Mouse (Mus musculus) heart, postnatal 0 days (tissue): ENCODE data around the gene Dnajb3. TPM values are rescaled to one million over a fixed set of nuclear protein-coding genes. Genes with fewer than 3 reads are reported as not detected.

Experiments used
- ATAC-seq: fragments of 200-750 bp; cut with Nextera tagmentation; 2 replicates; pipeline ENCODE4 v1.8.0; 2017; ENCODE audit warnings: low read depth, moderate number of reproducible peaks, moderate library complexity; ENCODE audit not compliant: insufficient read depth
- DNase-seq: peaks from one replicate; pipeline ENCODE4 v3.0.0-alpha.2; 2016; ENCODE audit warnings: low spot score
- H3K27ac ChIP-seq: fragments of 300-500 bp; sonication (generic); 2 replicates; pipeline ENCODE4 v1.5.1; 2014; ENCODE audit warnings: low read depth, mild to moderate bottlenecking
- H3K27me3 ChIP-seq: fragments of 300-500 bp; sonication (generic); 2 replicates; pipeline ENCODE4 v1.6.1; 2014; ENCODE audit warnings: low read length, mixed read lengths; ENCODE audit not compliant: control insufficient read depth, insufficient read depth
- H3K36me3 ChIP-seq: fragments of 300-500 bp; sonication (generic); replicated peaks from 2 replicates; pipeline ENCODE4 v1.6.1; 2014; ENCODE audit warnings: low read length, mixed read lengths; ENCODE audit not compliant: control insufficient read depth, insufficient read depth
- H3K4me1 ChIP-seq: fragments of 300-500 bp; sonication (generic); 2 replicates; pipeline ENCODE4 v1.6.1; 2014; ENCODE audit warnings: antibody characterized with exemption; ENCODE audit not compliant: control insufficient read depth, insufficient read depth
- H3K4me2 ChIP-seq: fragments of 300-500 bp; sonication (generic); 2 replicates; pipeline ENCODE4 v1.6.1; 2014; ENCODE audit warnings: low read depth, mild to moderate bottlenecking, low read length, moderate library complexity
- H3K4me3 ChIP-seq: fragments of 300-500 bp; sonication (generic); 2 replicates; pipeline ENCODE4 v1.5.1; 2014; ENCODE audit warnings: low read depth, low read length
- H3K9ac ChIP-seq: fragments of 300-500 bp; sonication (generic); replicated peaks from 2 replicates; pipeline ENCODE4 v1.6.1; 2014; ENCODE audit warnings: low read depth, low read length, mixed read lengths
- H3K9me3 ChIP-seq: fragments of 300-500 bp; sonication (generic); replicated peaks from 2 replicates; pipeline ENCODE4 v1.6.1; 2016; ENCODE audit warnings: low read length; ENCODE audit not compliant: control insufficient read depth
- CTCF ChIP-seq: IDR thresholded peaks from 2 replicates; pipeline ENCODE4 v1.5.1; 2016; ENCODE audit warnings: antibody characterized with exemption, control low read depth, low read depth
- EP300 ChIP-seq: IDR thresholded peaks from 2 replicates; pipeline ENCODE4 v1.6.1; 2016; ENCODE audit warnings: antibody characterized with exemption, low read depth
- WGBS: fragments of 180-500 bp; shearing (Covaris S2); extraction: QIAGEN DNeasy Blood & Tissue Kit; methylation state at CpG from one replicate; pipeline ENCODE4 v1.1.7; 2014; 5-methylcytosine and 5-hydroxymethylcytosine counted together
- polyA plus RNA-seq: library from polyadenylated mRNA; unstranded; fragments of >200 nt; fragmentation: Nextera tagmentation; extraction: Ambion mirVana; gene quantifications from 2 replicates; pipeline ENCODE4 v1.2.1, GENCODE M21; 2015
- total RNA-seq: library from RNA; depleted of rRNA; stranded (reverse); fragments of >200 nt; gene quantifications from 2 replicates; pipeline ENCODE4 v1.2.3, GENCODE M21; 2014; ENCODE audit warnings: low replicate concordance

Gene Dnajb3
- total and polyA plus RNA-seq, 2 experiments from 2014 or later, result 0.46 to 2.7 TPM

DNA sequence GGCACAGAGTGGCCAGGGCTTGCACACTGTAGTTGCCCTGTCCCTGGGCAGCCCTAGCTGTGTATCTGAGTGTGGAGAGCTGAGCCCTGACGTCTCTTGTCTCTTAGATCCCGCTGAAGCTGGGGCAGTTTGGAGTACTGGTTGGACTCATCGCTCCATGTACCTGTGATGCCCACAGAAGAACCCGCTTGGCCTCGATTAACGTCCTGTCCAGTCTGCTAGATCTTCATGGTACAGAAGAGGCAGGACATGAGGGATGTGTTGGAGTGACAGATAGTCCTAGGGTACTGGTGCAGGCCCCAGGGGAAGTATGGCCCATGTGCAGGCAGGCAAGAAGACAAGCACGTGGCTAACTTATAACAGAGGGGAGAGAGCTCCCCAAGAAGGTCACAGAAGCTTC lies 44.0 kb upstream of the Dnajb3 start:
- Histone ChIP-seq H3K36me3 (no peaks in the 10 kb centered on the region), H3K4me1 (no peaks in the 10 kb centered on the region), H3K9me3 (peaks cover 69% of the 10 kb centered on the region), H3K27me3 (no peaks in the 10 kb centered on the region), H3K27ac (no peak overlapping the region), H3K4me2 (no peak overlapping the region), H3K4me3 (no peak overlapping the region), H3K9ac (no peak overlapping the region)
- no peak for TF ChIP-seq EP300
- no peak for TF ChIP-seq CTCF
- DNase-seq, result no peak
- ATAC-seq, result no peak
- WGBS, result 68% methylated on average over 7 of the region's 7 CpGs

DNA sequence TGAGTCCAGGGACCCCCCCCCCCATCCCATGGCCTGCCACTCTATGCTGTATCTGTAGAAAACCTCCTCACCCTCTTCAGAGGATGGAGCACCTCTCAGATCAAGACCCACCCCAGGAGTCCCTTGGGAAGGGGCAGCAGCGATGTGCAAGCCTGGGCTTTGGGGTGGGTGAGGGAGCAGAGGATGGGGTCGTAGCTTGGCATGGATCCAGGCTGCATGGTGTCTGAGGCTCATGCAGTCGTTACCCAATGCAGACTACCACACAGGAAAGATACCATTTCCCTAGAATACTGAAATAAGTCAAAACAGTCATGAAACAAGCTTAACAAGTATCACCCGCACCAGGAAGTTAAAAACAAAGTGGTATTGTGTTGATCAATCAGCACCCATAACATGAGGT lies 43.1 kb upstream of the Dnajb3 start:
- Histone ChIP-seq H3K9ac (no peak overlapping the region), H3K4me2 (no peak overlapping the region), H3K4me1 (no peaks in the 10 kb centered on the region), H3K27ac (no peak overlapping the region), H3K36me3 (no peaks in the 10 kb centered on the region), H3K4me3 (no peak overlapping the region), H3K27me3 (no peaks in the 10 kb centered on the region), H3K9me3 (peaks cover 74% of the 10 kb centered on the region)
- TF ChIP-seq EP300, result no peak
- DNase-seq (no peak), ATAC-seq (no peak; the same call in 1 of the 2 replicates)
- 54% methylated on average over 4 of the region's 4 CpGs for WGBS

DNA sequence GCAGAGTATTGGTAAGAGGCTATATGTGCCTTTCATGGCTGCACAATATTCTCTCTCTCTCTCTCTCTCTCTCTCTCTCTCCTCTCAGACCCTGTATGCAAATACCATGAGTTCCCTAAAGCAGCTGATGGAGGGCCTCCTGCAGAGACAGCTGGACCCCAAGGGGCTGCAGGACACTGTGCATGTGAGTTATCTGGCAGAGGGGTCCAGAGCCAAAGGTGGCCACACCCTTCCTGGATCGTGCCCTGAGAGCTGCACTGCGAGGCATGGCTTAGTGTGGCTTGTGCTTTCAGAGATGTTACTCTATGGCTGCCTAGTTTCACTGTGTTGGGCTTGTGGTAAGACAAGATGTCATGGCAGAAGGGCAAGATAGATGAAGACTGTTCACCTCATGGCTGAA lies 42.1 kb upstream of the Dnajb3 start:
- DNase-seq (no peak), ATAC-seq (no peak)
- Histone ChIP-seq H3K36me3 (no peaks in the 10 kb centered on the region), H3K4me3 (no peak overlapping the region), H3K4me1 (no peaks in the 10 kb centered on the region), H3K4me2 (no peak overlapping the region), H3K9me3 (peaks cover 77% of the 10 kb centered on the region), H3K27ac (no peak overlapping the region), H3K9ac (no peak overlapping the region), H3K27me3 (no peaks in the 10 kb centered on the region)
- 40% methylated on average over 2 of the region's 2 CpGs for WGBS
- no peak for TF ChIP-seq EP300
- no peak for TF ChIP-seq CTCF

GRCm38 (mm10) chr1:88246386-88246785 lies 40.8 kb upstream of the Dnajb3 start:
- Histone ChIP-seq H3K4me1 (no peaks in the 10 kb centered on the region), H3K4me3 (no peak overlapping the region), H3K27me3 (no peaks in the 10 kb centered on the region), H3K27ac (no peak overlapping the region), H3K4me2 (no peak overlapping the region), H3K9ac (no peak overlapping the region), H3K36me3 (no peaks in the 10 kb centered on the region), H3K9me3 (peaks cover 82% of the 10 kb centered on the region)
- no peak for DNase-seq
- 36% methylated on average over 6 of the region's 6 CpGs for WGBS
- no peak for ATAC-seq
- TF ChIP-seq CTCF, result no peak

DNA sequence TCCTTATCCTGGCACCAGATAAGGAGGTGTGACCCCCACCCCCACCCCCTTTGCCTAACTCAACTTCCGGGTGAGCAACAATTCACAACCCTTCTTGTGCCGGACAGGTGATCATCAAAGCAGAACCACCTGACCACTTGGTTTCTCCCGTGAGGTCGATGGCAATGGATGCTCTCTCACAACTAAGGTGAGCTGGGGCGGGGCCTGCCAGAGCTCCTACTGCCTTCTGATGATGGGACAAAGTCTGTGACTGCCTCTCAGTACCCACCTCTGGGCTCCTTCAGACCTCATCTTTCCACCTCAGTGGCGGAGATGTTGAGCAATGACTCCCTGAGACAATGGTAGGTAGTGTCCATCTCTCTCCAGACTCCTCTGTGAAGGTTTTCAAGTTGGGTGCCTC lies 40.3 kb upstream of the Dnajb3 start:
- Histone ChIP-seq H3K9me3 (peaks cover 81% of the 10 kb centered on the region), H3K27ac (no peak overlapping the region), H3K36me3 (no peaks in the 10 kb centered on the region), H3K27me3 (no peaks in the 10 kb centered on the region), H3K9ac (no peak overlapping the region), H3K4me2 (no peak overlapping the region), H3K4me1 (no peaks in the 10 kb centered on the region), H3K4me3 (no peak overlapping the region)
- WGBS, result 65% methylated on average over 6 of the region's 6 CpGs
- no peak for ATAC-seq
- no peak for TF ChIP-seq EP300
- no peak for TF ChIP-seq CTCF
- no peak for DNase-seq

GRCm38 (mm10) chr1:88243861-88244260 lies 38.3 kb upstream of the Dnajb3 start:
- H3K36me3 ChIP-seq, result no peaks in the 10 kb centered on the region
- no peak overlapping the region for H3K9ac ChIP-seq
- ATAC-seq, result no peak
- TF ChIP-seq CTCF, result no peak
- TF ChIP-seq EP300, result no peak
- no peak overlapping the region for H3K27ac ChIP-seq
- peaks cover 81% of the 10 kb centered on the region for H3K9me3 ChIP-seq
- no peak for DNase-seq
- no peak overlapping the region for H3K4me3 ChIP-seq
- H3K4me1 ChIP-seq, result no peaks in the 10 kb centered on the region
- H3K27me3 ChIP-seq, result no peaks in the 10 kb centered on the region
- 49% methylated on average over 5 of the region's 5 CpGs for WGBS
- no peak overlapping the region for H3K4me2 ChIP-seq
